Mouse (Mus musculus) liver, embryonic 11.5 days (tissue): ENCODE results near the gene Lamtor3. TPM values are rescaled to one million over a fixed set of nuclear protein-coding genes. Genes with fewer than 3 reads are reported as not detected.

Source experiments
- ATAC-seq: fragments of 200-750 bp; cut with Nextera tagmentation; replicated peaks from 2 replicates; pipeline ENCODE4 v1.8.0; 2017; ENCODE audit warnings: moderate number of reproducible peaks, mild to moderate bottlenecking, moderate TSS enrichment, moderate library complexity; ENCODE audit not compliant: low FRiP score
- DNase-seq: peaks from one replicate; pipeline ENCODE4 v3.0.0-alpha.2; 2017; ENCODE audit warnings: low spot score
- H3K27ac ChIP-seq: fragments of 300-500 bp; sonication (generic); 2 replicates; pipeline ENCODE4 v1.5.1; 2014; ENCODE audit warnings: mild to moderate bottlenecking, low read depth, low read length, control low read depth
- H3K27me3 ChIP-seq: fragments of 300-500 bp; sonication (generic); replicated peaks from 2 replicates; pipeline ENCODE4 v1.6.1; 2014; ENCODE audit warnings: low read length, mixed read lengths; ENCODE audit not compliant: control insufficient read depth, insufficient read depth
- H3K36me3 ChIP-seq: fragments of 300-500 bp; sonication (generic); 2 replicates; pipeline ENCODE4 v1.6.1; 2014; ENCODE audit warnings: mild to moderate bottlenecking, low read length, moderate library complexity, mixed read lengths; ENCODE audit not compliant: control insufficient read depth, insufficient read depth
- H3K4me1 ChIP-seq: fragments of 300-500 bp; sonication (generic); replicated peaks from 2 replicates; pipeline ENCODE4 v1.6.1; 2014; ENCODE audit warnings: low read length, mixed read lengths; ENCODE audit not compliant: control insufficient read depth, insufficient read depth
- H3K4me2 ChIP-seq: fragments of 300-500 bp; sonication (generic); 2 replicates; pipeline ENCODE4 v1.6.1; 2014; ENCODE audit warnings: mild to moderate bottlenecking, control low read depth, moderate library complexity
- H3K4me3 ChIP-seq: fragments of 300-500 bp; sonication (generic); 2 replicates; pipeline ENCODE4 v1.5.1; 2014; ENCODE audit warnings: low read depth, low read length, control low read depth
- H3K9ac ChIP-seq: fragments of 300-500 bp; sonication (generic); 2 replicates; pipeline ENCODE4 v1.6.1; 2014; ENCODE audit warnings: low read depth, low read length, control low read depth
- H3K9me3 ChIP-seq: fragments of 300-500 bp; sonication (generic); 2 replicates; pipeline ENCODE4 v1.6.1; 2016; ENCODE audit warnings: low read length, inconsistent platforms, mixed read lengths; ENCODE audit not compliant: control insufficient read depth
- WGBS: fragments of 180-500 bp; shearing (Covaris S2); extraction: QIAGEN DNeasy Blood & Tissue Kit; methylation state at CpG from one replicate; pipeline ENCODE4 v1.1.7; 2014; 5-methylcytosine and 5-hydroxymethylcytosine counted together
- polyA plus RNA-seq: library from polyadenylated mRNA; unstranded; fragments of >200 nt; fragmentation: Nextera tagmentation; extraction: Ambion mirVana; gene quantifications from 2 replicates; pipeline ENCODE4 v1.2.1, GENCODE M21; 2014

The Lamtor3 gene
- polyA plus RNA-seq, 1 experiment from 2014 or later: 105 TPM

DNA sequence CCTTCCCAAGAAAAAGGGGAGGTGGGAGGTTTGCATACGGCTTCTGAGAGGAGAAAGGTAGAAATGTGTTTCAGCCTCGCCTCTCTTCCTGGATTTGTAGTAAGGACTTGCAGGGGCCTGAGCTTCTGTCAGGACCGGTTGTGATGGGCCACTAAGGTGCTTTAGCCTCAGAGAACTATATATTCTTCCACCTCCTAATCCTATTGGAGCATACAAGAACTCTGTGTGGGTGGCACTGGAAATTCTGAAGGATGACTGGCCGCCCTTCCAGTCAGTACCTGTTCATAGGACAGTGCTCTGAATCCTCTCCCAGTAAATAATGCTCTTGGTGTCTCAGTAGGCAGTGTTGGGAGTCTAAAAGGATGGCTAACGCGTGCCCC lies 616 bp downstream of the Lamtor3 start:
- no peak for DNase-seq
- 12% methylated on average over 6 of the region's 6 CpGs for WGBS
- H3K36me3 ChIP-seq: peaks cover 10% of the 10 kb centered on the region; the same call in 1 of the 2 replicates
- peak overlapping the region; percentile 96 for H3K4me3 ChIP-seq
- no peaks in the 10 kb centered on the region for H3K9me3 ChIP-seq
- H3K27ac ChIP-seq: peak overlapping the region; percentile 82
- H3K27me3 ChIP-seq: no peaks in the 10 kb centered on the region
- ATAC-seq: peak; percentile 28
- peak overlapping the region; percentile 87 for H3K9ac ChIP-seq
- peaks cover 7% of the 10 kb centered on the region for H3K4me1 ChIP-seq
- peak overlapping the region; percentile 92 for H3K4me2 ChIP-seq

DNA sequence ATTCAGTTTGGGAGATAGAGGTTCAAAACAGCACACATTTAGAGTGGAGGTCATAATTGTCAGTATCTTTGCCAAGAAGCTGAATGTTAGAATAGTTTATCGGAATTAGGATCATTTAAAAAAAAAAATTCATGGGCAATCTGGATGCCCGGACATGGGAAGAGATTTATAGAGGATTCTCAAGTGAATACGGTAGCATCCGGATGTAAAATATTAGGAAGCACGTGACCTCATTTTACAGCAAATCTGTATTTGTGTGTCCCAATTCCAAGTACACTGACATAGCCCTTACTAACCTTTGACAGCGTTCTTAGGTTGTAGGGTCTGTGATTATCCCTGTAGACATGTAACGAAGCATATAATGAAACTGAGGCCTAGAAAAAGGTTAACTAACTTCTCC lies 1.1 kb downstream of the Lamtor3 start:
- no peaks in the 10 kb centered on the region for H3K27me3 ChIP-seq
- no peak overlapping the region for H3K27ac ChIP-seq
- H3K36me3 ChIP-seq: peaks cover 10% of the 10 kb centered on the region
- peaks cover 7% of the 10 kb centered on the region for H3K4me1 ChIP-seq
- no peaks in the 10 kb centered on the region for H3K9me3 ChIP-seq
- 89% methylated on average over 7 of the region's 7 CpGs for WGBS
- peak overlapping the region; percentile 96 for H3K4me3 ChIP-seq
- peak overlapping the region; percentile 87 for H3K9ac ChIP-seq
- no peak for DNase-seq
- peak overlapping the region; percentile 92 for H3K4me2 ChIP-seq
- ATAC-seq: no peak

DNA sequence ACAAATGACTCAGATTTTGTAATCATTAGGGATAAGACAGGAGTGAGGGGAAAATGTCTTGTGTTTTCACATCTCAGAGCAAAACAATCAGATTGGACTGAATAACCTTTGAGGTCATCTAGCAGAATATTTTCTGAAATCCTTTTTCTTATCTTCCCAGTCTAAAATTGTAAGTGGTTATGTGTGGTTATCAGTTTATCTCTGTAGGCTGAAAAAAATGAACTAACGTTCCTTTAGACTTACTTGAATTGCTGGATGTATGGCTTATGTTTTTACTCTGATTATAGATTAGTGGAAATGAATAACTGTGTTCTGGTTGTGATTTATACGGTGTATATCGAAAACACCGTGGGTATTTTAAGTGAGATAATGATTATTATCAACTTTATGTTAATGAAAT lies 2.3 kb downstream of the Lamtor3 start:
- H3K9ac ChIP-seq: no peak overlapping the region
- ATAC-seq: no peak
- no peak for DNase-seq
- H3K4me3 ChIP-seq: no peak overlapping the region
- peaks cover 7% of the 10 kb centered on the region for H3K4me1 ChIP-seq
- H3K27me3 ChIP-seq: no peaks in the 10 kb centered on the region
- peaks cover 15% of the 10 kb centered on the region for H3K36me3 ChIP-seq
- H3K9me3 ChIP-seq: no peaks in the 10 kb centered on the region
- H3K27ac ChIP-seq: no peak overlapping the region
- no peak overlapping the region for H3K4me2 ChIP-seq
- 87% methylated on average over 4 of the region's 4 CpGs for WGBS

DNA sequence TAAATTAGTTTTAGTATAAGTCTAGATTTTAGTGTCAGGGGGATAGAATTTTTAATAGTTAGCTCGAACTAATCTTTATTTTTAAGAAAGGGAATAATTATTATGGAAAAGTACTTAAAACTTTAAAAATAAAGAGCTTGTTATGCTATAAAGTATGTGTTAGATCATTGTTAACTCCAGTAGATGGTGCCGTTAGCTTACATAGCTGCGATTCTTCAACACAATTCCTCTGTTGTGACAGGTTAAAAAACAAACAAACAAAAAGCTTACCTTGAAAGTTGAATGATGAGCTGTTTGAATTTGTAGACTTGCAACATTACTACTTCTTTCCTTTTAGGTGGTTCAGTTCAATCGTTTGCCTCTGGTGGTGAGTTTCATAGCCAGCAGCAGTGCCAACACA lies 8.7 kb downstream of the Lamtor3 start:
- H3K4me3 ChIP-seq: no peak overlapping the region
- H3K4me1 ChIP-seq: no peaks in the 10 kb centered on the region
- no peaks in the 10 kb centered on the region for H3K9me3 ChIP-seq
- H3K27me3 ChIP-seq: no peaks in the 10 kb centered on the region
- no peak overlapping the region for H3K9ac ChIP-seq
- WGBS: 85% methylated on average over 4 of the region's 4 CpGs
- DNase-seq (no peak), ATAC-seq (no peak)
- peaks cover 20% of the 10 kb centered on the region for H3K36me3 ChIP-seq
- H3K27ac ChIP-seq: no peak overlapping the region
- no peak overlapping the region for H3K4me2 ChIP-seq

DNA sequence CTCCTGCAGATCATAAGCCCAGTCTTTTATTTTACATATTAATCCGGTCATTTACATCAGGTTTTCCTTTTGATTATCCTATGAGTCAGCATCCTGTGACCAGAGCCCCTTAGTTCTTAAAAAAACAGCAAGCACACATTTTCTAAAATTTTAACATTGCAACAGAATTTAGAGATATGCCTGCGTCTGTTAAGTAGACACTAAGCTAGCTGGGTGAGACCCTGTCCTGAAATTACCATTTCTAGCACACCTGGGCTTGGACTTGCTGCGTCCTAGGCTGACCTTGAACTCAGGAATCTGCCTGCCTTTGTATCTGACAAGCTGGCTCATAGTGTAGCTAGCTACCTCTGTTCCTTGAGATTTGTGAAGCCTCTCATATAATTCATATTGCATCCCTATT lies 11.6 kb downstream of the Lamtor3 start:
- ATAC-seq (no peak), DNase-seq (no peak)
- Histone ChIP-seq H3K36me3 (peaks cover 26% of the 10 kb centered on the region; the same call in 1 of the 2 replicates), H3K4me1 (no peaks in the 10 kb centered on the region), H3K4me2 (no peak overlapping the region), H3K27ac (no peak overlapping the region), H3K9me3 (no peaks in the 10 kb centered on the region), H3K9ac (no peak overlapping the region), H3K27me3 (no peaks in the 10 kb centered on the region), H3K4me3 (no peak overlapping the region)
- 84% methylated on average over 3 of the region's 3 CpGs for WGBS

DNA sequence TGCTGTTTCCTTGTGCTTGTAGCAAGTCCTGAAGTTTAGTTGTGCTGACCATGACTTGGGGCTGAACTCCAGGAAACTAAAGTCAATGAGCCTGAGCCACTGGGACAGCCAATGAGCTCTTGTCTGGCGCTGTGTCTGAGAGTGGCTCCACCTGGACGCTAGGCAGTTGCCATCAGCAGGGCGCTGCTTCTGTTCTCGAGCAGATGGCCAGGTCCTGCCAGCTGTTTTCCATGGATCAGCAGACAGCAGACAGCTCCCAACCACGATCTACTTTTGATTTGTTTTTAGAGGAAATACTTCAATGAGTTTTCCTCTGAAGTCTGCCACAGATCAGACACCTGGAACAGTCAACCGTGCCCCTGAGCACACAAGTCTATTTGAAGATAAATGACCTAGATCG lies 14.4 kb downstream of the Lamtor3 start:
- WGBS: 83% methylated on average over 7 of the region's 7 CpGs
- Histone ChIP-seq H3K27ac (no peak overlapping the region), H3K4me3 (no peak overlapping the region)

DNA sequence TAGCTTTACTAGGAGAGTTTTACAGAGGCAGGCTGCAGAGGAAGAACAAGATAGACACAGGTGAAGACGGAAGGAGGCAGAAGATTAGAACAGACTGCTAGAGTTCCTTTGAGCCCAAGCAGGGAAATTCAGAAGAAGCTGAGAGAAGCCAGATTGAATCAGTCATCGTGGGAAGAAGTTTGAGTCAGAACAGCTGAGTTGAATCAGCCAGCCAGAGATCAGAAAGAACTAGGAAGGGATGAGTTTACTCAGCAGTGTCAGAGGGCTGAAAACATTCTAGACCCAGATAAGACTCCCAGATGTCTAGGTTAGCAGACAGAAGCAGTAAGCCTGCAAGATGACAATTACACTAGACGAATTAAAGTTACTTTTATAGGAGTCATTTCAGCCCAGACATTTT lies 15.7 kb downstream of the Lamtor3 start:
- Histone ChIP-seq H3K9ac (no peak overlapping the region), H3K36me3 (peaks cover 16% of the 10 kb centered on the region; the same call in 1 of the 2 replicates), H3K4me3 (no peak overlapping the region), H3K4me2 (no peak overlapping the region), H3K27me3 (no peaks in the 10 kb centered on the region), H3K27ac (no peak overlapping the region), H3K4me1 (no peaks in the 10 kb centered on the region; the same call in 1 of the 2 replicates), H3K9me3 (no peaks in the 10 kb centered on the region)
- ATAC-seq: no peak
- no peak for DNase-seq
- WGBS: 61% methylated on average over 3 of the region's 3 CpGs

More for the DNA sequence above, 14.4 kb downstream of the Lamtor3 start:
- no peak overlapping the region for H3K9ac ChIP-seq
- H3K9me3 ChIP-seq: no peaks in the 10 kb centered on the region
- H3K27me3 ChIP-seq: no peaks in the 10 kb centered on the region
- peaks cover 16% of the 10 kb centered on the region; the same call in 1 of the 2 replicates for H3K36me3 ChIP-seq
- H3K4me2 ChIP-seq: no peak overlapping the region
- no peaks in the 10 kb centered on the region; the same call in 1 of the 2 replicates for H3K4me1 ChIP-seq
- ATAC-seq: no peak
- DNase-seq: no peak

DNA sequence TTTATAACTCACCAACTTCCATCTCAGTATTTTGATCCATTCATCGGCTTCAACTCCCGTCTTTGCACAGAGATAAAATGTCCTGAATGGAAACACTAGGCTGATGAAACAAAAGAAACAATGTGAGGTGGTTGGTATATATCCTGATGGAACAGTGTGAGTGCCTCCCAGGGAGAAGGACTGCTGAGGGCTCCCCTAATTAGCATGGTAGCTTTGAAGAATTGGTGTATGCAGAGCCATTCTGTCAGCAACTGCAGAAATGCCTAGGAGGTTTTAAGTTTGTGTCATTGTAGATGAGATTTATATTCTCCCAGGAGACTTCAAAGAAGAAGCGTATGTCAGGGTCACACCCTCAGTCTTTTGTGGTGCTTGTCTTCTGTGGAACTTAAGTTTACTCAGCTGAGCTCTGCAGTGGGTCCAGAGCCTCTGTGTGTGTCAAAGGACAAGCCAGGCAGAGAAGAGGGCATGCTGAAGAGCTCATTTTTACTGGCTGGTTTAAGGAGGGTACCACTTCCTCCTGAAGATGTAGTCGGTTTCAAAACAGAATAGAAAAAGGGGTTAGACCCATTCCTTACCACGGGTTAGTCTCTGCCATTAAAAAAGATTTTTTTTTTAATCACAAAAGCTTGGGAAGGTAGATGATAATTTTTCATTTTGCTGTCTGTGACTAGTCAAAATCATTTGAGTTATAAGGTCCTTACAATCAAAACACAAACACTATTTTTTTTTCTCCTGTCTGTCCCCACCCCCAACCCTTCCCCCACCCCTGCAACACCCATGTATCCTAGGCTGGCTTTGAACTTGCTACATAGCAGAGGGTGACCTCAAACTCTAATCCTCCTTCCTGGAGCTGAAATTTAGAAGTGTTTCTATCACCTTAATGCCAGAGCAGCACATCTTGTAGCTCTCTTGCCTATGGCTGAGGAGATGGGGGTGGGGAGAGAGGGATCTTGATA lies 17.5 kb downstream of the Lamtor3 start:
- ATAC-seq (no peak), DNase-seq (no peak)
- Histone ChIP-seq H3K9me3 (no peaks in the 10 kb centered on the region), H3K27me3 (no peaks in the 10 kb centered on the region), H3K9ac (no peak overlapping the region), H3K4me3 (no peak overlapping the region), H3K4me2 (no peak overlapping the region), H3K36me3 (peaks cover 13% of the 10 kb centered on the region; the same call in 1 of the 2 replicates), H3K4me1 (peaks cover 7% of the 10 kb centered on the region), H3K27ac (no peak overlapping the region)
- WGBS: 67% methylated on average over 5 of the region's 5 CpGs

DNA sequence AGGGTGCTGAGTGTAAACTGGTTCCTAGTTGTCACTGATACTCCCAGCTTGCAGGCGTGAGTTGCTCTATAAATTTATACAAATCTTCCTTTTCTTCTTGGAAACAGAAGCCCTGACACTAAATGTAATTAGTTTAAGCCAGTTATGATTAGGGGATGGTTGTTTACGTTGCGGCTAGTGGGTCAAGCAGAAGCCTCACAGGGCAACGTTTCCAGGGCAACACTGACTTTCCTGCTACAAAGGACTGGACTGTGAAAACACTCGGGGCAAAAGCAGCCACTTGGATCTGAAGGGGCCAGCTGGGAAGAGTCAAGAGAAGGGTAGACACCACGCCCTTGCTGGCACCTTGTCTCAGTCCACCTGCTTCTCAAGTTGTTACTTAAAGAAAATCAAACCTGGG lies 18.2 kb downstream of the Lamtor3 start:
- Histone ChIP-seq H3K9ac (no peak overlapping the region), H3K4me1 (peaks cover 13% of the 10 kb centered on the region), H3K9me3 (no peaks in the 10 kb centered on the region), H3K27me3 (no peaks in the 10 kb centered on the region), H3K4me3 (no peak overlapping the region), H3K4me2 (no peak overlapping the region), H3K27ac (no peak overlapping the region), H3K36me3 (peaks cover 10% of the 10 kb centered on the region; the same call in 1 of the 2 replicates)
- 58% methylated on average over 6 of the region's 6 CpGs for WGBS
- ATAC-seq (no peak), DNase-seq (no peak)
